Mouse (Mus musculus) bone marrow macrophage, adult 2 months (primary cell): ENCODE data around the gene Gars.

Experiments used
- CTCF ChIP-seq: IDR thresholded peaks from 2 replicates; pipeline ENCODE4 v1.5.1; 2012; ENCODE audit warnings: low read depth, mild to moderate bottlenecking, low read length, moderate library complexity
- POLR2A ChIP-seq: IDR thresholded peaks from 2 replicates; pipeline ENCODE4 v1.6.1; 2012; ENCODE audit warnings: mild to moderate bottlenecking, low read depth, low read length, borderline replicate concordance

DNA sequence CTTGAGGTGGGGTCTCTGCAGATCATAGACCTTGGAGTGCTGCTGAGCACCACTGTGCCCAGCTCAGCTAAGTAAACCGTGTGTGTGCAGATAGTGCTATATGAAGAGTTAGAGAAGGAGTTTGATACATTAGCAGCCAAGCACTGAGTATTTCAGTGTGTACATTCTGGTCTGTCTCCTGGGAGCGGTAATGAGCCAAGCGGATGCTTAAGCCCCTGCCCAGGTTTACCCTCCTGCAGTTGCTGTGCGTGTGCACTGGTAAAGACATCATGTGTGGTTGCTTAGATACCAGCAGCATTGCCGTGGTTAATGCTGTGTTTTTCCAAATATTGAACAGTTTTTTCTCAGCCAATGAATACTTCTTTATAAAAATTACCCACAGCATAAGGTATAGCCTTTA, 6.7 kb downstream of the Gars start:
- TF ChIP-seq POLR2A (no peak), CTCF (no peak)
